Mouse (Mus musculus): Measurements from ENCODE around the gene Skint5.
A peak's percentile ranks its signal among the peaks of the same experiment; 100 is the strongest.

Gene Skint5

DNA sequence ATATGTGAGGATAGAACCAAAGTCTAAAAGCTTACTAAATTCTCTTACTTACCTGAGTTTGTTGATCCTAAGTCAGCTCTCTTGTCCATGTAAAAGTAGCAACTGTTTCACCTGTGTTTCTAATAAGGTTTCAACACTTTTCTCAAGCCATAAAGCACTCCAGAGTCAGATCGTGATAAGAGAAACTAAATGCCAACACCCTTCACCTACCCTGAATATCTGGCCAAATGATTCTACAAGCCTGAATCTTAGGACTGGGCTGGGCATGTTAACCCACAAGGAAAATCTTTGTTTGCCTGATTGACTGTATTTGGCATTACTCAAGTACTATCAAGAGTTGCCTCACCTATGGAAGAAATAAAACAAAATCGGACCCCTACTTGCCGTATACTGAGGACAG is at the start of gene Skint5:
TSS of gene Skint5 (minus strand) at position 101 of the 400 bp plus-strand sequence.
- DNase-seq (ENCODE audit: low read depth, low spot score): no peak

DNA sequence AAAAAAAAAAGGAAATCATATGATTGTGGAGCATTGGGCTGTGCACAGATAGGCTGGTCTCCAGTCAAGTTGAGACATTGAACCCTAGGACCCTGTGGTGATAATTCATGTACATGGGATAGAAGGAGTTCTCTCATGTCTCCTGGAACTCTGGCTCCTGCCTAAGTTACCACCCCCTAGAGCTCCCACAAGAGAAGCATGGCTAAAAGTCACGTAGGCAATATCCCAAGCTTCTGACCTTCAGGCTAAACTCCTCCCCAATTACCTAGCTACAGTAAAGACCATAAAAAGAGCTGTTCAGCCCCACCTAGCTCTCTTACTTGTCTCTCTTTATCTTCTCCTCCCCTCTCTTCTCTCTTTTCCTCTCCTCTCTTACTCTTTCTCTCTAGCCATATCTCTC is 42.0 kb downstream of the Skint5 start:
- no peak for DNase-seq (ENCODE audit: low read depth, low spot score)

- no peak for DNase-seq (ENCODE audit: low read depth, low spot score)
Observed at GRCm38 (mm10) chr4:113764182-113764581, 235.1 kb downstream of the Skint5 start.

GRCm38 (mm10) chr4:113763684-113764083 is 235.6 kb downstream of the Skint5 start:
- no peak for DNase-seq (ENCODE audit: low read depth, low spot score)

DNA sequence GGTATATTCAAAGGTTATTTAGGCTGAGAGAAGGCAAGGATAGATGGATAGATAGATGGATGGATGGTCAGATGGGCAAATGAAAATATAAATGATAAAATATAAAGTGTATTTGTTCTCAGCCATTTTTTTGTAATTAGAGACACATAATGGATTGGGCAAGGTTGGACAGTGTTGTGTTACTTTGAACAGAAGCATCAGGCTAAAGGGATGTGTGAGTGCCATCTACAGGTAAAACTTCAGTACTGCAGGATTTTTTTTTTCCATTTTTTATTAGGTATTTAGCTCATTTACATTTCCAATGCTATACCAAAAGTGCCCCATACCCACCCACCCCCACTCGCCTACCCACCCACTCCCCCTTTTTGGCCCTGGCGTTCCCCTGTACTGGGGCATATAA is 551.1 kb downstream of the Skint5 start:
- DNase-seq (ENCODE audit: low read depth, low spot score): peak; percentile 2
